Mouse (Mus musculus): Measurements from ENCODE around the gene Hp1bp3.

GRCm38 (mm10) chr4:138217441-138217840 lies 1.3 kb downstream of the Hp1bp3 start:
- TF ChIP-seq CTCF (IDR thresholded peaks at IDR 0.05; ENCODE audit: control insufficient read depth, insufficient read depth, insufficient replicate concordance, low read depth, low read length) (no peak), POLR2A (IDR thresholded peaks at IDR 0.05; ENCODE audit: control insufficient read depth, low read depth, low read length) (no peak)

Data from testis, adult 2 months (tissue).